Mouse (Mus musculus): ENCODE measurements at regions not wholly inside any gene's neighbourhood (a gene's known extent, or its start where the extent isn't known, plus 50 kb on each side); places are given as distances from the start of the nearest gene placed in this dataset.

- in situ Hi-C loops (cut with MboI; ENCODE audit: unreplicated experiment in 2 of 2), result no loop called here
Observed at GRCm38 (mm10) chr3:79996803-79997202, 112.5 kb downstream of the Fam198b start.

GRCm38 (mm10) chr3:80002335-80002734 is 118.0 kb downstream of the Fam198b start:
- in situ Hi-C loops (cut with MboI; ENCODE audit: unreplicated experiment in 2 of 2), result no loop called here

- in situ Hi-C loops (cut with MboI; ENCODE audit: unreplicated experiment in 2 of 2), result no loop called here
Observed at GRCm38 (mm10) chr3:80003300-80004090, 119.2 kb downstream of the Fam198b start.

- in situ Hi-C loops (cut with MboI; ENCODE audit: unreplicated experiment in 2 of 2), result no loop called here
Observed at GRCm38 (mm10) chr3:80004556-80004955, 120.2 kb downstream of the Fam198b start.

- in situ Hi-C loops (cut with MboI; ENCODE audit: unreplicated experiment in 2 of 2), result no loop called here
Observed at GRCm38 (mm10) chr3:80004966-80005365, 120.6 kb downstream of the Fam198b start.

GRCm38 (mm10) chr3:80005371-80005770 is 121.0 kb downstream of the Fam198b start:
- in situ Hi-C loops (cut with MboI; ENCODE audit: unreplicated experiment in 2 of 2), result no loop called here

GRCm38 (mm10) chr3:80006263-80006662 is 121.9 kb downstream of the Fam198b start:
- in situ Hi-C loops (cut with MboI; ENCODE audit: unreplicated experiment in 2 of 2), result no loop called here

GRCm38 (mm10) chr3:80007006-80007405 is 122.7 kb downstream of the Fam198b start:
- in situ Hi-C loops (cut with MboI; ENCODE audit: unreplicated experiment in 2 of 2), result no loop called here

GRCm38 (mm10) chr3:80009275-80009674 is 124.9 kb downstream of the Fam198b start:
- in situ Hi-C loops (cut with MboI; ENCODE audit: unreplicated experiment in 2 of 2), result no loop called here

GRCm38 (mm10) chr3:80025795-80026194 is 141.5 kb downstream of the Fam198b start:
- in situ Hi-C loops (cut with MboI; ENCODE audit: unreplicated experiment in 2 of 2), result no loop called here

GRCm38 (mm10) chr3:80033071-80033470 is 148.7 kb downstream of the Fam198b start:
- in situ Hi-C loops (cut with MboI; ENCODE audit: unreplicated experiment in 2 of 2), result no loop called here

- in situ Hi-C loops (cut with MboI; ENCODE audit: unreplicated experiment in 2 of 2), result no loop called here
Observed at GRCm38 (mm10) chr3:80038553-80039129, 154.3 kb downstream of the Fam198b start.

- in situ Hi-C loops (cut with MboI; ENCODE audit: unreplicated experiment in 2 of 2), result no loop called here
Observed at GRCm38 (mm10) chr3:80042756-80043484, 158.6 kb downstream of the Fam198b start.

GRCm38 (mm10) chr3:80049495-80050225 is 165.3 kb downstream of the Fam198b start:
- in situ Hi-C loops (cut with MboI; ENCODE audit: unreplicated experiment in 2 of 2), result no loop called here

GRCm38 (mm10) chr3:80050920-80051319 is 166.6 kb downstream of the Fam198b start:
- in situ Hi-C loops (cut with MboI; ENCODE audit: unreplicated experiment in 2 of 2), result no loop called here

- in situ Hi-C loops (cut with MboI; ENCODE audit: unreplicated experiment in 2 of 2), result no loop called here
Observed at GRCm38 (mm10) chr3:80051963-80052362, 167.6 kb downstream of the Fam198b start.

GRCm38 (mm10) chr3:80052879-80053278 is 168.5 kb downstream of the Fam198b start:
- in situ Hi-C loops (cut with MboI; ENCODE audit: unreplicated experiment in 2 of 2), result no loop called here

GRCm38 (mm10) chr3:80053435-80053834 is 169.1 kb downstream of the Fam198b start:
- in situ Hi-C loops (cut with MboI; ENCODE audit: unreplicated experiment in 2 of 2), result no loop called here

GRCm38 (mm10) chr3:80056636-80057350 is 172.5 kb downstream of the Fam198b start:
- in situ Hi-C loops (cut with MboI; ENCODE audit: unreplicated experiment in 2 of 2), result loop anchor here in 1 of 2 experiments (5.0 kb wide), 1 partner anchor 174 kb away; the partner anchor contains the start of gene Fam198b

- in situ Hi-C loops (cut with MboI; ENCODE audit: unreplicated experiment in 2 of 2), result loop anchor here in 1 of 2 experiments (5.0 kb wide), 1 partner anchor 176 kb away; the partner anchor contains the start of gene Fam198b
Observed at GRCm38 (mm10) chr3:80058722-80059121, 174.4 kb downstream of the Fam198b start.

Measured in v-Abl transformed pro-B cells (cell line).